Mouse (Mus musculus) left cerebral cortex, adult 9 months (tissue): ENCODE results near the gene Btla.

ENCODE experiments used
- DNase-seq, 2 experiments: peaks; one replicate each; pipeline ENCODE4 v3.0.0; 2022; ENCODE audit warnings: low spot score in 2 of 2

Btla gene

DNA sequence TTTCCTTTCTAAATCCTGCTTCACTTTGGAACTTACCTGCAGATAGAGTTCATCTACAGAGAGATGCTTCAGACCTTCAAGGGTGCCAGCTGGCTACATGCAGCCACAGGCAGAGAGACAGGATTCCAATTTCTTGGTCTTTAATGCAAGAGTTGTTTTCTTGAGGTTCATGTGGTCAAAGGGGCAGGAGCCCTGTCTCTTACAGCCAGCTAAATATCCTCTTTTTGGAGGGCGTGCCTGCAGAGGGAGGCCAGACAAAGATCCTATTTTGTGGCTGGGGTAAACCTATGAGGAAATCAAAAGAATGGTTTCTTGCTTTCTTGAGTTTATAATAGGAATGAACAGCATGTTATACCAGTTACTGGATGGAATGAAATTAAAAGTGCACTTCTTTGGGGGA, 33.5 kb downstream of the Btla start:
- no peak for DNase-seq

DNA sequence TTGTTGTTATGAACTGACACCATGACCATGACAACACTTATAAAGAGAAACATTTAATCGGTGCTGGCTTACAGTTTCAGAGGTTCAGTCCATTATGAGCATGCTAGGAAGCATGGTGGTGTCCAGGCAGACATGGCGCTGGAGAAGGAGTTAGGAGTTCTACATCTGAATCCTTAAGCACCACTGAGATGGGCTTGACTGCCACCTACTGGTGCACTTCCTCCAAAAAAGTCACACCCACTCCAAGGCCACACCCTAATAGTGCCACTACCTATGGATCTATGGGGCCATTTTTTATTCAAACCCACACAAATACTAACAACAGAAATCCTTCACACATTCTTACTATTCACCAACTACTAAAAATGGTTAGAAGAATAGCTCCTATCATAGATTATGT, 35.5 kb downstream of the Btla start:
- DNase-seq = no peak

DNA sequence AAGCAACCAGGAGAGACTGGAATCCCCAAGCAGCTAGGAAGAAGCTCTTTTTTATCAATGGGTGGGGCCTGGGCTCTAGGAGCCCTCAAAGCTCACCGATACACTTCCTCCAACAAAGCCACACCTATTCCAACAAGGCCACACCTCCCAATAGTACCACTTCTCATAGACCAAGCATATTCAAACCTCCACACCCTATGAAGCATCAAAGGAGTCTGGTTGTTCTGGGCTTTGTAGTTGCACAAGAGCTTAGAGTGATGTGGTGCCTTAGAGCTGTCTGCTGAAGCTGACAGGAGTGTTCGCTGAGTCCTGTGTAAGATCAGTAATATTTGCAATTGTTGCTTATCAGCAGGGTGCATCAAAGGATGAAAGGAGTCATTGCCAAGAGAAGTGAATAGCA, 37.2 kb downstream of the Btla start:
- DNase-seq = no peak

DNA sequence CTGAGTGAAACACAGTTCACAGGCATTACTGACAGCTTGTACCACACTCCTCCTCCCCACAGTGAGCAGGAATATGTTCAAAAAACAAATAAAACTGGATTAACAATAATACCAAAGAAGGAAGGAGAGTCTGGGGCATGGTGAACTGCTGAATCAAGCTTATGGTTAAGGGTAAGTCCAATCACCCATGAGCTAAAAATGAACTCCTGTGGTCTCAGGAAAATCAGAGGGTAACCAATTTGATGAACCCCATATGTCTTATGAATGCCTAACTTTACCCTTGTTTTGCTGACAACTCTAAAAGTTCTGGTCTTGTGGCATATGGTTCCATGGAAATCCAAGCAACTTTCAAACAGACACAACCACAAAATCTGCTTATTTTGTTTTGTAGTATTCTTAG, 37.9 kb downstream of the Btla start:
- DNase-seq = no peak

DNA sequence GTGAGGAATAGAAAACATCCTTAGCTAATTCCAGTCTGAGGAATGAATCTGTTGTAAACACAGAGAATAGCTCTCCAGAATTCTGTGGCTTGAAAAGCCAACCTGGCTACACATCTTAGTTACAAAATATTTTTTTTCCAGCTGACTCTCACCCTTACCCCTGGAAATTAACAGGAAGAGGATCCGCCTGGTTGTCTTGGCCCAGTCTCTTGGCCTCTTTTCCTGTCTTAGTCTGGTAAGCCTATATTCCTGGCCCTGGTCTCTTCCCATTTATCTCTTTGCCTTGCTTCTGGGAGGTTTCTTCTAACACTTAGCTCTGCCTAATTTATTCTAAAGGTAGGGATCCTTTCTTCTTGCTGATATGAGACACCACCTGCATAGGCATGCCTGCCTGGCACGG, 45.8 kb downstream of the Btla start:
- no peak for DNase-seq

DNA sequence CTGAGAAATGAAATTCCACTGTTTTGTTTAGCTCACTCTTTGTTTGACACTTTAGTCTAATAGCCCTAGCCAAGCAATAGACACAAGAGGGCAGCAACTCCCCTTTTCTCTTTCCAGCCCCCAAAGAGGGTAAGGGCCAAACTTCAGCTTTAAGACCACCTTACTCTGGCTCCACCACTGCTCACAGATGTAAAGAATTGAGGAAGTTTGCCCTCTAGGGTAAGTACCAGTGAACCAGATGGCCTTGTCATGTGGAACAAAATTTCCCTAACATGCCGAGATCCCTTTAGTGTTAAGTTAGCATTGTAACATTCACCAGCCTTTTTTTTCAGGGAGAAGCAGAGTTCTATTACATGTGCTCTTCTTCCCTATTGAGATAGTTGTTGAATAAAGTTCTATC, 59.0 kb downstream of the Btla start:
- no peak for DNase-seq

DNA sequence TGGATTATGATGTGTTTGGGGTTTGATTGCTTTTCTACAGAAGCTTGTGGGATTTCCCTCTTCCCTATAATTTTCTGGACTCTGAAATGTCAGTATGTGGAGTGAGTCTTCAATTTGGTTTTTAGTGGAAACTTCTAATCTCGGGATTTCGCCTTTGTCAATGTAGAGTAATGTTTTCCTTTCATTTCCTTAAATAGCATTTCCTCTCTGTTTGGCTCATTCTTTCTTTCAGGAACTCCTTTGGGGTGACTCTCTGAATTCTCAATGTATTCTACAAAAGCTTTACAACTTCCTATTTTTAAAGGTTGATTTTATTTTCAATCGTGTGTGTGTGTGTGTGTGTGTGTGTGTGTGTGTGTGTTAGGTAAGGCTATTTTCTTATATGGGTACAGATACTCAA, 73.7 kb downstream of the Btla start:
- DNase-seq = no peak
